Mouse (Mus musculus): ENCODE results near the gene Gm45021. TPM values are rescaled to one million over a fixed set of nuclear protein-coding genes. Genes with fewer than 3 reads are reported as not detected.
A peak's percentile ranks its signal among the peaks of the same experiment; 100 is the strongest.

Gm45021 gene
- polyA plus RNA-seq (2015; fragmentation: Nextera tagmentation; extraction: Ambion mirVana): not detected in 2 replicates

GRCm38 (mm10) chr6:48589194-48589750 lies at the start of gene Gm45021:
Gm45021 (plus strand) TSS chr6:48589610.
- 29% methylated on average over 6 of the region's 6 CpGs for WGBS

GRCm38 (mm10) chr6:48539860-48540259 lies 49.5 kb upstream of the Gm45021 start:
- Histone ChIP-seq H3K9ac (ENCODE audit: low read length) (no peak overlapping the region), H3K4me2 (replicated peaks; ENCODE audit: low read depth) (no peak overlapping the region), H3K27ac (replicated peaks) (no peak overlapping the region), H3K4me3 (ENCODE audit: low read depth, low read length) (no peak overlapping the region), H3K36me3 (ENCODE audit: control insufficient read depth, insufficient read depth, low read length) (no peaks in the 10 kb centered on the region), H3K9me3 (ENCODE audit: control insufficient read depth, low read length) (no peaks in the 10 kb centered on the region), H3K4me1 (replicated peaks; ENCODE audit: control insufficient read depth, insufficient read depth) (peaks cover 4% of the 10 kb centered on the region; the same call in 1 of the 2 replicates), H3K27me3 (ENCODE audit: control insufficient read depth, insufficient read depth, low read length) (no peaks in the 10 kb centered on the region)
- 71% methylated on average over 5 of the region's 5 CpGs for WGBS
- TF ChIP-seq CTCF (IDR thresholded peaks at IDR 0.05; ENCODE audit: low read depth) (no peak), EP300 (optimal IDR thresholded peaks at IDR 0.05) (no peak)
- DNase-seq (ENCODE audit: low spot score): no peak
- no peak for ATAC-seq (ENCODE audit: low FRiP score, low TSS enrichment)

More at GRCm38 (mm10) chr6:48589194-48589750, at the start of gene Gm45021:
- DNase-seq (ENCODE audit: low spot score): no peak
- no peak for ATAC-seq (ENCODE audit: low FRiP score, low TSS enrichment)
- Histone ChIP-seq H3K36me3 (ENCODE audit: control insufficient read depth, insufficient read depth, low read length) (no peaks in the 10 kb centered on the region), H3K4me3 (ENCODE audit: low read depth, low read length) (no peak within 1 kb of the TSS), H3K9ac (ENCODE audit: low read length) (no peak within 1 kb of the TSS), H3K27ac (replicated peaks) (peak within 1 kb of the TSS; percentile 82), H3K4me2 (replicated peaks; ENCODE audit: low read depth) (no peak within 1 kb of the TSS), H3K27me3 (ENCODE audit: control insufficient read depth, insufficient read depth, low read length) (no peaks in the 10 kb centered on the region), H3K4me1 (replicated peaks; ENCODE audit: control insufficient read depth, insufficient read depth) (0 out of 2 replicates have a peak, but pooled peaks cover 3% of the 10 kb centered on the region), H3K9me3 (ENCODE audit: control insufficient read depth, low read length) (no peaks in the 10 kb centered on the region)
- TF ChIP-seq EP300 (optimal IDR thresholded peaks at IDR 0.05) (no peak), CTCF (IDR thresholded peaks at IDR 0.05; ENCODE audit: low read depth) (no peak)

- DNase-seq (ENCODE audit: low spot score): no peak
- Histone ChIP-seq H3K27ac (replicated peaks) (no peak overlapping the region), H3K4me2 (replicated peaks; ENCODE audit: low read depth) (no peak overlapping the region), H3K27me3 (ENCODE audit: control insufficient read depth, insufficient read depth, low read length) (no peaks in the 10 kb centered on the region), H3K9me3 (ENCODE audit: control insufficient read depth, low read length) (no peaks in the 10 kb centered on the region), H3K4me3 (ENCODE audit: low read depth, low read length) (no peak overlapping the region), H3K9ac (ENCODE audit: low read length) (no peak overlapping the region), H3K4me1 (replicated peaks; ENCODE audit: control insufficient read depth, insufficient read depth) (peaks cover 4% of the 10 kb centered on the region; the same call in 1 of the 2 replicates), H3K36me3 (ENCODE audit: control insufficient read depth, insufficient read depth, low read length) (no peaks in the 10 kb centered on the region)
- WGBS: 50% methylated on average over 3 of the region's 3 CpGs
- no peak for ATAC-seq (ENCODE audit: low FRiP score, low TSS enrichment)
- TF ChIP-seq EP300 (optimal IDR thresholded peaks at IDR 0.05): no peak
- TF ChIP-seq CTCF (IDR thresholded peaks at IDR 0.05; ENCODE audit: low read depth): no peak
These were observed 48.7 kb upstream of the Gm45021 start for GRCm38 (mm10) chr6:48540721-48541120.

GRCm38 (mm10) chr6:48541560-48542450 lies 47.6 kb upstream of the Gm45021 start:
- Histone ChIP-seq H3K36me3 (ENCODE audit: control insufficient read depth, insufficient read depth, low read length) (no peaks in the 10 kb centered on the region), H3K27ac (replicated peaks) (0 out of 2 replicates have a peak overlapping the region, but pooled peaks have one; percentile 8), H3K27me3 (ENCODE audit: control insufficient read depth, insufficient read depth, low read length) (no peaks in the 10 kb centered on the region), H3K9ac (ENCODE audit: low read length) (no peak overlapping the region), H3K9me3 (ENCODE audit: control insufficient read depth, low read length) (no peaks in the 10 kb centered on the region), H3K4me2 (replicated peaks; ENCODE audit: low read depth) (no peak overlapping the region), H3K4me3 (ENCODE audit: low read depth, low read length) (no peak overlapping the region), H3K4me1 (replicated peaks; ENCODE audit: control insufficient read depth, insufficient read depth) (peaks cover 4% of the 10 kb centered on the region; the same call in 1 of the 2 replicates)
- TF ChIP-seq EP300 (optimal IDR thresholded peaks at IDR 0.05) (no peak), CTCF (IDR thresholded peaks at IDR 0.05; ENCODE audit: low read depth) (no peak)
- DNase-seq (ENCODE audit: low spot score): no peak
- 25% methylated on average over 7 of the region's 7 CpGs for WGBS
- no peak for ATAC-seq (ENCODE audit: low FRiP score, low TSS enrichment)

- TF ChIP-seq CTCF (IDR thresholded peaks at IDR 0.05; ENCODE audit: low read depth) (no peak), EP300 (optimal IDR thresholded peaks at IDR 0.05) (no peak)
- Histone ChIP-seq H3K9me3 (ENCODE audit: control insufficient read depth, low read length) (no peaks in the 10 kb centered on the region), H3K4me2 (replicated peaks; ENCODE audit: low read depth) (no peak overlapping the region), H3K27me3 (ENCODE audit: control insufficient read depth, insufficient read depth, low read length) (no peaks in the 10 kb centered on the region), H3K4me1 (replicated peaks; ENCODE audit: control insufficient read depth, insufficient read depth) (no peaks in the 10 kb centered on the region; the same call in 1 of the 2 replicates), H3K27ac (replicated peaks) (no peak overlapping the region), H3K4me3 (ENCODE audit: low read depth, low read length) (no peak overlapping the region), H3K9ac (ENCODE audit: low read length) (no peak overlapping the region), H3K36me3 (ENCODE audit: control insufficient read depth, insufficient read depth, low read length) (no peaks in the 10 kb centered on the region)
- DNase-seq (ENCODE audit: low spot score): no peak
- no peak for ATAC-seq (ENCODE audit: low FRiP score, low TSS enrichment)
- 80% methylated on average over 3 of the region's 3 CpGs for WGBS
These were observed 46.8 kb upstream of the Gm45021 start for GRCm38 (mm10) chr6:48542631-48543030.

All from stomach, postnatal 0 days (tissue).